Mouse (Mus musculus): ENCODE data around the gene Vopp1. TPM values are rescaled to one million over a fixed set of nuclear protein-coding genes. Genes with fewer than 3 reads are reported as not detected.

Vopp1 gene
- polyA plus RNA-seq, 1 experiment: 10.6 TPM

DNA sequence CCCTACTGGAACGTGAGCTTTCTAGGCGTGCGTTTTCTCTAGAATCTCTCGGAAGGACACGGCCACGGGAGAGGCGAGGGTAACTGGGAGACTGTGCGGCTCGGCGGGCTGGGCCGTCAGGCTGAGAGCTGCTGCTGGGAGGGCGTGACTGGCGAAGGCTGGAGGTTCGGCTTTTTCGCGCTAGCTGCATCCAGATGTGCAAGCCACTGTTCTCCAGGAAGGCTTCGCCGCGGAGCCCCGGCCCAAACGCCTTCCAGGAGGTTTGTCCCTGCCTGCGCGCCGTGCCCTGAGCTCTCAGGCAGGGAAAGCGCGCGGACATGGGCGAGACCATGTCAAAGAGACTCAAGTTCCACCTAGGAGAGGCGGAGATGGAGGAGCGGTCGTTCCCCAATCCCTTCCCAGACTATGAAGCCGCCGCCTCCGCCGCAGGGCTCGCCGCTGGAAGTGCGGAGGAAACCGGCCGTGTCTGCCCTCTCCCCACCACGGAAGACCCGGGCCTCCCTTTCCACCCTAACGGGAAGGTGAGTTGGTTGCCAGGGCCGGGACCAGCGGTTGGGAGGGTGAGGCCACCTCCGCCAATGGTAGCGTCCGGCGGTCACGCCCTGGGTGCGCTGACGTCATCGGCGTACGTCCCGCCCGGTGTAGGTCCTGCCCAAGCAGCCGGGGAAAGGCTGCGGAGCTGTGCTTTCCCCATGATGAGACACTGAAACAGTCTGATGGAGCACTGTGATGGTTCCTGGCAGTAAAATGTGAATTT is 122.0 kb downstream of the Vopp1 start:
- DNase-seq (ENCODE audit: low read depth): peak; percentile 59

DNA sequence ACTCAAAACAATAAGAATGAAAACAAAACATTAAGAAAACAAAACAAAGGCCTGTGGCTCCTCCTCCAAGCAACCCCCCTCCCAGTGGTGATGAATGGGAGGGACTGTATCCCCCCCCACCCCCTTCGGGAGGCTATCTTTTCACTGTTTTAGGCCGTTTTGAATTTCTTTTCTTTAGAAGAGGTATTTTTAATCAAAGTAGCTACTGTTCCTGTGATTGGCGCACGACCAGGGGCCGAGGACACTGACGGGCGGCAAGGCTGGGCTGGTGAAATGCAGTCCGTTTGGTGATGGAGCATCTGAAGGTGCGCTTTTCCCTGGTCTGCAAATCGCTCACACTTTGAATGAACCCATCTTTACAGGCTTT is 122.6 kb downstream of the Vopp1 start, which contains the start of gene Lancl2:
Lancl2 (plus strand) TSS at position 165 of the 367 bp plus-strand sequence.
- no peak for DNase-seq (ENCODE audit: low read depth)

DNA sequence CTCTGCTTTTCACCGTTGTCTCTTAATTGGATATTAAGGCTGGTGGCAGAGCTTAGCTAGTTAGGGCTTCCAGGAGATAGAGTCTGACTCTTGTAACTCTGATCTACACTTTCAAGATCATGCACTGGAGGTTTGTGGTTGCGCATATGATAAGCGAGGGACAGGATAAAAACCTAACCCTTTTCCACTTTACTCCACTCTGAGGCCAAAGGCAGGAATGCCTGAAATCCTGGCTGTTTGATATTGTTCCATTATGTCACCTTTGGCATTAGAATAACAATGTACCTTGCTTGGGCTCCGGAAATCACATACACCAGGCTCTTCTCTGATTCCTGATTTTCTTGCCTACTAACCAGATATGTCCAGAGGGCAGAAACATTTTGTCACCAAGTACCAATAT is 123.3 kb downstream of the Vopp1 start:
- no peak for DNase-seq (ENCODE audit: low read depth)

DNA sequence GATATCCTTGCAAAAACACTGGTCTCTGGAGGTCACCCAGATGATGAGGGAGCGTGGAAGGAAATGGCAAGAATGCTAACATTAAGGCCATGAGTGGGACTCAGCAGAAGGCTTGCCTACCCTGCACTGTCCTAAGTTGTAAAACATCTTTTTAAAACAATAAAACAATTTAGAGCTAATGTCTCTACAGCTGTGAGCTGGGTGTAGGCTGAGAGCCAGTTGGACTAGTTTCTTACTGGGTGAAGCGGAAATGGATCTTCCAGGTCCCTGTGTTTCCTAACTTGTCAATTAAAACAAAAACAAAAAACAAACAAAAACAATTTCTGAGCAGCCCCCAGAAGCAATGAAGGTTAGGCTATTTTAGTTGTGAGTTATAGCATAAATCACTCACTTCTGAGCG is 131.8 kb downstream of the Vopp1 start:
- no peak for DNase-seq (ENCODE audit: low read depth)

DNA sequence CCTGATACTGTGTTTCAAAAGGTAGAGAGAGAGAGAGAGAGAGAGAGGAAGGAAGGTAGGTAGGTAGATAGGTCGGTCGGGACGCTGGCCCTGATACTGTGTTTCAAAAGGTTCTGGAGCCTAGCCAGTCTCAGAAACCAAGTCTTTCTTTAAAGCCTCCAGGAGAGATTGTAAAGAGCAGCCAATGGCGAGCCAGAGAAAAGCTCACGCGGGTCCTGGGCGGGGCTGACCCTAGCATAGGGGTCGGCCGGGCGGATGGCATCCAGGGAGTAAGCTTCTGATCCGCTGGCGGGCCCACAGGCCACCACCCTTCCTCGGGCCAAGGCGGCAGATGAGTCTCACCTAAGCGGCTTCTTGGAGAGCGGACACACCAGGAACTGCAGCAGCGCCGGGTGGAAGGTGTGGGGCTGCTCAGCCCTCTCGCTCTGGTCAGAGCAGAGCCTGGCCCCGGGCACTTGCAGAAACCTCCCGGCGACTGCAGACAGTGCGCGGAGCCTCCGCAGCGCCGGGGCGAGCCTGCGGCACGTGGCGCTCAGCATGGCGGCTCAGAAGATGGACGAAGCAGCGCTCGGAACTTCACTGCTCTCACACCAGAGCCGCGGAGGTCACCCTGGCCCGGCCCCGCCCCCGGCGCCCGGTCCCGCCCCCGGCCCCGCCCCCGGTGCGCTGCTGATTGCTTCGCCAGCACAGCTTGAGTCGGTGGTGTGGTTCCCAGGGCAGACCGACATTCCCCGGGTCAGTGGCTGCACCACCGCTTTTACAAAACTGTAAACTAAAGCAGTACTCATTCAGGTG is 133.3 kb downstream of the Vopp1 start, which contains the start of gene Pyurf:
Pyurf (minus strand) TSS at position 612 of the 795 bp plus-strand sequence.
- DNase-seq (ENCODE audit: low read depth): no peak

DNA sequence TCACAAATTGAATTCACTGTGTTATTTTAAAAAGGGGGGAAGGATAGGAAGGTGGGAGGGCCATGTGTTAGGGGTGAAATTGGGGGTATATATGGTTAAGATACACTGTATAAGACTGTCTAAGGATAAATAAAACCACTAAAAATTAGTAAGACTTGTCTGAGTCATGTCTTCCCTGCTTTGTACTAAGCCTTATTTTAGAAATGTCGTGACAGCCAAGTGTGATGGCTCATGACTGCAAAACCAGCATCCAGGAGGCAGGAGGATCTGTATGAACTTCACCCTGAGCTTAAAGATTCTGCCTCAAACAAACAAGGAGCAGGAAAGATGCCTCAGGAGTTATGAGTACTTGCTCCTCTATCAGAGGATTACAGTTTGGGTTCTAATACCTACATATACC is 140.8 kb downstream of the Vopp1 start:
- DNase-seq (ENCODE audit: low read depth): no peak

Other genes with a start within 250 kb of the Vopp1 start
- gene Herc6, start 244.2 kb downstream of the Vopp1 start, polyA plus RNA-seq (2012; rRNA removed): 4.0 and 5.9 TPM in 2 replicates
- 15.7 and 15.8 TPM in 2 replicates for gene Pyurf, start 133.1 kb downstream of the Vopp1 start, polyA plus RNA-seq (2012; rRNA removed)
- gene Lancl2, start 122.6 kb downstream of the Vopp1 start, polyA plus RNA-seq (2012; rRNA removed): 6.3 and 6.7 TPM in 2 replicates
- not detected in 2 replicates for gene Vmn1r21, start 25.2 kb upstream of the Vopp1 start, polyA plus RNA-seq (2012; rRNA removed)
- gene Vmn1r22, start 82.9 kb upstream of the Vopp1 start, polyA plus RNA-seq (2012; rRNA removed): not detected in 2 replicates
- gene Vmn1r23, start 101.7 kb upstream of the Vopp1 start, polyA plus RNA-seq (2012; rRNA removed): not detected in 2 replicates
- not detected in 2 replicates for gene Vmn1r24, start 136.3 kb upstream of the Vopp1 start, polyA plus RNA-seq (2012; rRNA removed)
- gene Vmn1r25, start 155.7 kb upstream of the Vopp1 start, polyA plus RNA-seq (2012; rRNA removed): not detected in 2 replicates
- gene Vmn1r26, start 190.0 kb upstream of the Vopp1 start, polyA plus RNA-seq (2012; rRNA removed): not detected in 2 replicates